Mouse (Mus musculus) lung, postnatal 0 days (tissue): ENCODE measurements around the gene Defb22.

Source experiments
- CTCF ChIP-seq: IDR thresholded peaks from 2 replicates; pipeline ENCODE4 v1.5.1; 2016; ENCODE audit warnings: antibody characterized with exemption, mild to moderate bottlenecking
- EP300 ChIP-seq: IDR thresholded peaks from 2 replicates; pipeline ENCODE4 v1.6.1; 2016; ENCODE audit warnings: antibody characterized with exemption, mild to moderate bottlenecking, control low read depth

GRCm38 (mm10) chr2:152517981-152518380, 28.0 kb upstream of the Defb22 start, which contains the start of gene Defb28:
- TF ChIP-seq CTCF (no peak), EP300 (no peak)
